Mouse (Mus musculus) cortical plate, adult 2 months (tissue): Measurements from ENCODE around the gene Nradd.

Experiments used
- CTCF ChIP-seq: fragments of 200-500 bp; IDR thresholded peaks from 2 replicates; pipeline ENCODE4 v1.5.1; 2011; ENCODE audit warnings: mild to moderate bottlenecking, control low read depth, low read length; ENCODE audit not compliant: insufficient read depth; ENCODE audit errors: extremely low read depth
- POLR2A ChIP-seq: fragments of 200-500 bp; IDR thresholded peaks from 2 replicates; pipeline ENCODE4 v1.6.1; 2011; ENCODE audit warnings: mild to moderate bottlenecking, low read length, control low read depth; ENCODE audit not compliant: insufficient read depth; ENCODE audit errors: extremely low read depth

- peak; percentile 71; the same call in 1 of the 2 replicates for TF ChIP-seq POLR2A
- TF ChIP-seq CTCF: no peak
These were observed at the start of gene Nradd for GRCm38 (mm10) chr9:110624361-110625166.
